Mouse (Mus musculus) bone marrow macrophage, adult 2 months (primary cell): Measurements from ENCODE around the gene Hspe1.

Source experiments
- CTCF ChIP-seq: IDR thresholded peaks from 2 replicates; pipeline ENCODE4 v1.5.1; 2012; ENCODE audit warnings: low read depth, mild to moderate bottlenecking, low read length, moderate library complexity
- POLR2A ChIP-seq: IDR thresholded peaks from 2 replicates; pipeline ENCODE4 v1.6.1; 2012; ENCODE audit warnings: mild to moderate bottlenecking, low read depth, low read length, borderline replicate concordance

- no peak for TF ChIP-seq CTCF
- peak; percentile 63; the same call in 1 of the 2 replicates for TF ChIP-seq POLR2A
Observed at GRCm38 (mm10) chr1:55130943-55131401, 43.0 kb downstream of the Hspe1 start, which contains the start of gene Mob4.
